Mouse (Mus musculus): ENCODE results near the gene Lpar1. TPM values are rescaled to one million over a fixed set of nuclear protein-coding genes. Genes with fewer than 3 reads are reported as not detected.

The Lpar1 gene
- total RNA-seq, 2 experiments from 2014 or later: 28.3 to 35.9 TPM

- no peak for DNase-seq (ENCODE audit: low spot score in 2 of 2)
Observed at GRCm38 (mm10) chr4:58462586-58462985, 91.1 kb downstream of the Lpar1 start.

GRCm38 (mm10) chr4:58453334-58453733 lies 100.4 kb downstream of the Lpar1 start:
- no peak for DNase-seq (ENCODE audit: low spot score in 2 of 2)

- no peak for DNase-seq (ENCODE audit: low spot score in 2 of 2)
Observed at GRCm38 (mm10) chr4:58448825-58449224, 104.9 kb downstream of the Lpar1 start.

GRCm38 (mm10) chr4:58447841-58448240 lies 105.9 kb downstream of the Lpar1 start:
- DNase-seq (ENCODE audit: low spot score in 2 of 2): no peak

GRCm38 (mm10) chr4:58445846-58446245 lies 107.9 kb downstream of the Lpar1 start:
- DNase-seq (ENCODE audit: low spot score in 2 of 2): no peak

- DNase-seq (ENCODE audit: low spot score in 2 of 2): no peak
Observed at GRCm38 (mm10) chr4:58442338-58442737, 111.4 kb downstream of the Lpar1 start.

- no peak for DNase-seq (ENCODE audit: low spot score in 2 of 2)
Observed at GRCm38 (mm10) chr4:58438654-58439053, 115.0 kb downstream of the Lpar1 start.

- DNase-seq (ENCODE audit: low spot score in 2 of 2): no peak
Observed at GRCm38 (mm10) chr4:58437271-58437670, 116.4 kb downstream of the Lpar1 start.

GRCm38 (mm10) chr4:58423276-58423930 lies 130.3 kb downstream of the Lpar1 start:
- DNase-seq (ENCODE audit: low spot score in 2 of 2): no peak

- DNase-seq (ENCODE audit: low spot score in 2 of 2): no peak
Observed at GRCm38 (mm10) chr4:58419225-58419624, 134.5 kb downstream of the Lpar1 start.

GRCm38 (mm10) chr4:58417319-58417718 lies 136.4 kb downstream of the Lpar1 start:
- DNase-seq (ENCODE audit: low spot score in 2 of 2): no peak

- DNase-seq (ENCODE audit: low spot score in 2 of 2): no peak
Observed at GRCm38 (mm10) chr4:58415537-58415936, 138.2 kb downstream of the Lpar1 start.

- DNase-seq (ENCODE audit: low spot score in 2 of 2): no peak
Observed at GRCm38 (mm10) chr4:58413188-58414185, 140.2 kb downstream of the Lpar1 start.

GRCm38 (mm10) chr4:58401973-58402501 lies 151.7 kb downstream of the Lpar1 start:
- DNase-seq (ENCODE audit: low spot score in 2 of 2): no peak

GRCm38 (mm10) chr4:58400861-58401341 lies 152.8 kb downstream of the Lpar1 start:
- DNase-seq (ENCODE audit: low spot score in 2 of 2): no peak

Small RNA genes lying within 50 kb of the gene (microRNA-seq; reads per million reads assigned to microRNA genes)
- gene Mir3095: not detected

Other genes with a start within 250 kb of the Lpar1 start
- gene Olfr267, start 233.8 kb upstream of the Lpar1 start, total RNA-seq (2021): under 1 TPM; 0.17 to 0.54 TPM

Data from adrenal gland, postnatal 4 days (tissue).